Mouse (Mus musculus): ENCODE measurements around the gene Glis3.

DNA sequence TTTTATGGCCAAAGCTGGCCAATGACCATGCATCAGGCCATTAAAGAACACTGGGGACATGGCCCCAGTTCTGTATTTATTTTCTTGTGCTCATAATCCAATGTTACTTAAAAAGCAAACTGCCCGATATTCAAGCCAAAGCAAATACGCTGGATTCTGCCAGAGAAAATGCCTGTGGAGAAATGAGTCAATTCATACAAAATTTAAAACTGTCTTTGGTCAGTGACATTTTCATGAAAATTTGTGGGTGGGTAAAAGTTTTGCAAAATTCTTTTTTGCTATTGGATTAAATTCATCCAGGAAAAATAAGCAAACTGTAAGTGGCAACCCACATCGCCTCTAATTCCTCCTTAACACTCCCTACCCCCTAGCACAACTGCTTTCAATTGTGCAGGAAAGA lies 154.5 kb downstream of the Glis3 start:
- TF ChIP-seq CTCF (IDR thresholded peaks at IDR 0.05; ENCODE audit: low read depth, low read length), result no peak
- TF ChIP-seq TAL1 (conservative IDR thresholded peaks at IDR 0.05; ENCODE audit: low read depth, low read length), result no peak
- no peak for TF ChIP-seq GATA1 (IDR thresholded peaks at IDR 0.05; ENCODE audit: borderline replicate concordance, low read length)
- no peak for TF ChIP-seq POLR2AphosphoS5 (IDR thresholded peaks at IDR 0.05; ENCODE audit: insufficient replicate concordance, low read depth, low read length)
- TF ChIP-seq GATA2 (IDR thresholded peaks at IDR 0.05; ENCODE audit: borderline replicate concordance, low read depth, low read length), result no peak
